Mouse (Mus musculus): ENCODE measurements around the gene Clec2i. TPM values are rescaled to one million over a fixed set of nuclear protein-coding genes. Genes with fewer than 3 reads are reported as not detected.
A peak's percentile ranks its signal among the peaks of the same experiment; 100 is the strongest.
"Not testable (repeated sequence)": the region's sequence is repeated elsewhere in the genome, so short reads cannot be mapped to it uniquely, and the experiment has no call there.

Clec2i gene
- total and polyA plus RNA-seq, 2 experiments from 2014 or later: not detected

- H3K27ac ChIP-seq (ENCODE audit: low read depth): no peak overlapping the region
- no peak overlapping the region; the same call in 1 of the 2 replicates for H3K4me3 ChIP-seq (ENCODE audit: low read depth, low read length)
- no peaks in the 10 kb centered on the region for H3K36me3 ChIP-seq (replicated peaks; ENCODE audit: control insufficient read depth, insufficient read depth, low read length)
- H3K9ac ChIP-seq (replicated peaks; ENCODE audit: low read depth, low read length): no peak overlapping the region
- no peaks in the 10 kb centered on the region for H3K27me3 ChIP-seq (ENCODE audit: control insufficient read depth, insufficient read depth, low read length)
- no peak overlapping the region for H3K4me2 ChIP-seq (ENCODE audit: low read depth, low read length)
- no peak for ATAC-seq (ENCODE audit: insufficient read depth, low read depth)
- no peaks in the 10 kb centered on the region for H3K4me1 ChIP-seq (ENCODE audit: control insufficient read depth, insufficient read depth)
- WGBS: 64% methylated on average over 5 of the region's 5 CpGs
- DNase-seq (ENCODE audit: low spot score): no peak
- H3K9me3 ChIP-seq (replicated peaks; ENCODE audit: control insufficient read depth, low read length): no peaks in the 10 kb centered on the region
- TF ChIP-seq EP300 (IDR thresholded peaks at IDR 0.05; ENCODE audit: low read depth) (no peak), CTCF (IDR thresholded peaks at IDR 0.05; ENCODE audit: low read depth) (no peak)
Measured at GRCm38 (mm10) chr6:128888834-128889233, 1.4 kb downstream of the Clec2i start.

GRCm38 (mm10) chr6:128890948-128891355, 3.6 kb downstream of the Clec2i start, which contains the start of gene BC035044:
TSS of gene BC035044 (minus strand) at chr6:128891126.
- H3K9me3 ChIP-seq (replicated peaks; ENCODE audit: control insufficient read depth, low read length): no peaks in the 10 kb centered on the region
- H3K4me1 ChIP-seq (ENCODE audit: control insufficient read depth, insufficient read depth): no peaks in the 10 kb centered on the region
- peak within 1 kb of the TSS; percentile 4; the same call in 1 of the 2 replicates for H3K4me3 ChIP-seq (ENCODE audit: low read depth, low read length)
- DNase-seq (ENCODE audit: low spot score): no peak
- WGBS: 46% methylated on average over 2 of the region's 2 CpGs
- no peak within 1 kb of the TSS for H3K4me2 ChIP-seq (ENCODE audit: low read depth, low read length)
- H3K27me3 ChIP-seq (ENCODE audit: control insufficient read depth, insufficient read depth, low read length): no peaks in the 10 kb centered on the region
- ATAC-seq (ENCODE audit: insufficient read depth, low read depth): no peak
- no peak within 1 kb of the TSS; the same call in 1 of the 2 replicates for H3K27ac ChIP-seq (ENCODE audit: low read depth)
- H3K36me3 ChIP-seq (replicated peaks; ENCODE audit: control insufficient read depth, insufficient read depth, low read length): no peaks in the 10 kb centered on the region
- no peak within 1 kb of the TSS for H3K9ac ChIP-seq (replicated peaks; ENCODE audit: low read depth, low read length)
- TF ChIP-seq EP300 (IDR thresholded peaks at IDR 0.05; ENCODE audit: low read depth) (no peak), CTCF (IDR thresholded peaks at IDR 0.05; ENCODE audit: low read depth) (no peak)

- no peak overlapping the region for H3K27ac ChIP-seq (ENCODE audit: low read depth)
- WGBS: 74% methylated on average over 3 of the region's 3 CpGs
- TF ChIP-seq EP300 (IDR thresholded peaks at IDR 0.05; ENCODE audit: low read depth) (no peak), CTCF (IDR thresholded peaks at IDR 0.05; ENCODE audit: low read depth) (no peak)
- H3K4me1 ChIP-seq (ENCODE audit: control insufficient read depth, insufficient read depth): no peaks in the 10 kb centered on the region
- H3K36me3 ChIP-seq (replicated peaks; ENCODE audit: control insufficient read depth, insufficient read depth, low read length): no peaks in the 10 kb centered on the region
- H3K4me3 ChIP-seq (ENCODE audit: low read depth, low read length): no peak overlapping the region
- no peak for DNase-seq (ENCODE audit: low spot score)
- no peaks in the 10 kb centered on the region for H3K27me3 ChIP-seq (ENCODE audit: control insufficient read depth, insufficient read depth, low read length)
- H3K4me2 ChIP-seq (ENCODE audit: low read depth, low read length): no peak overlapping the region
- no peaks in the 10 kb centered on the region for H3K9me3 ChIP-seq (replicated peaks; ENCODE audit: control insufficient read depth, low read length)
- H3K9ac ChIP-seq (replicated peaks; ENCODE audit: low read depth, low read length): no peak overlapping the region
- ATAC-seq (ENCODE audit: insufficient read depth, low read depth): no peak
Measured at GRCm38 (mm10) chr6:128895404-128896001, 8.1 kb downstream of the Clec2i start.

- Histone ChIP-seq H3K9me3 (replicated peaks; ENCODE audit: control insufficient read depth, low read length) (no peaks in the 10 kb centered on the region), H3K9ac (replicated peaks; ENCODE audit: low read depth, low read length) (no peak overlapping the region), H3K4me2 (ENCODE audit: low read depth, low read length) (no peak overlapping the region), H3K36me3 (replicated peaks; ENCODE audit: control insufficient read depth, insufficient read depth, low read length) (no peaks in the 10 kb centered on the region), H3K27me3 (ENCODE audit: control insufficient read depth, insufficient read depth, low read length) (no peaks in the 10 kb centered on the region), H3K4me3 (ENCODE audit: low read depth, low read length) (no peak overlapping the region), H3K27ac (ENCODE audit: low read depth) (no peak overlapping the region), H3K4me1 (ENCODE audit: control insufficient read depth, insufficient read depth) (no peaks in the 10 kb centered on the region)
- TF ChIP-seq CTCF (IDR thresholded peaks at IDR 0.05; ENCODE audit: low read depth) (no peak), EP300 (IDR thresholded peaks at IDR 0.05; ENCODE audit: low read depth) (no peak)
- ATAC-seq (ENCODE audit: insufficient read depth, low read depth) (no peak), DNase-seq (ENCODE audit: low spot score) (no peak)
- WGBS: 78% methylated on average over 2 of the region's 2 CpGs
Measured at GRCm38 (mm10) chr6:128900044-128900443, 12.7 kb downstream of the Clec2i start.

GRCm38 (mm10) chr6:128900796-128901552, 13.6 kb downstream of the Clec2i start:
- H3K36me3 ChIP-seq (replicated peaks; ENCODE audit: control insufficient read depth, insufficient read depth, low read length); H3K9ac ChIP-seq (replicated peaks; ENCODE audit: low read depth, low read length); H3K27me3 ChIP-seq (ENCODE audit: control insufficient read depth, insufficient read depth, low read length); DNase-seq (ENCODE audit: low spot score); H3K4me3 ChIP-seq (ENCODE audit: low read depth, low read length); H3K4me1 ChIP-seq (ENCODE audit: control insufficient read depth, insufficient read depth); H3K27ac ChIP-seq (ENCODE audit: low read depth); H3K9me3 ChIP-seq (replicated peaks; ENCODE audit: control insufficient read depth, low read length); H3K4me2 ChIP-seq (ENCODE audit: low read depth, low read length); ATAC-seq (ENCODE audit: insufficient read depth, low read depth): not testable (repeated sequence)
- whole genome bisulfite sequencing: 75% methylated on average over 6 of the region's 6 CpGs

All from heart, postnatal 0 days (tissue).